Mouse (Mus musculus) left cerebral cortex, adult 2 months (tissue): ENCODE measurements around the gene Klk13. TPM values are rescaled to one million over a fixed set of nuclear protein-coding genes. Genes with fewer than 3 reads are reported as not detected.
"Not testable (repeated sequence)": the region's sequence is repeated elsewhere in the genome, so short reads cannot be mapped to it uniquely, and the experiment has no call there.

Experiments
- DNase-seq, 2 experiments: peaks; one replicate each; pipeline ENCODE4 v3.0.0; 2021 to 2022; ENCODE audit warnings: low spot score in 2 of 2, mixed read lengths in 1 of 2; ENCODE audit errors: extremely low spot score in 1 of 2
- H3K27ac ChIP-seq: fragments of 200-600 bp; 2 replicates; pipeline ENCODE4 v1.8.1; 2022
- H3K4me3 ChIP-seq: fragments of 200-600 bp; 2 replicates; pipeline ENCODE4 v1.8.1; 2022
- CTCF ChIP-seq: fragments of 200-600 bp; IDR thresholded peaks from 2 replicates; pipeline ENCODE4 v1.8.1; 2022; ENCODE audit warnings: antibody characterized with exemption, mild to moderate bottlenecking, moderate library complexity
- intact Hi-C: fragments of 180-260 bp; cut with DNase I; formaldehyde crosslinking; loops from one replicate; pipeline ENCODE4 v1.15.1; 2025
- long read RNA-seq, 2 experiments: library from polyadenylated mRNA; stranded (forward); transcript quantifications; one replicate each; pipeline ENCODE4 v2.0.0; 2021; ENCODE audit warnings: borderline mapping rate in 2 of 2
- total RNA-seq, 2 experiments: library from RNA; stranded (reverse); gene quantifications; 2 replicates each; pipeline ENCODE4 v1.2.3; 2021

Gene Klk13
- total RNA-seq, result not detected
- long read RNA-seq, experiment 1, result 0 reads
- long read RNA-seq, experiment 2, result 0 reads

DNA sequence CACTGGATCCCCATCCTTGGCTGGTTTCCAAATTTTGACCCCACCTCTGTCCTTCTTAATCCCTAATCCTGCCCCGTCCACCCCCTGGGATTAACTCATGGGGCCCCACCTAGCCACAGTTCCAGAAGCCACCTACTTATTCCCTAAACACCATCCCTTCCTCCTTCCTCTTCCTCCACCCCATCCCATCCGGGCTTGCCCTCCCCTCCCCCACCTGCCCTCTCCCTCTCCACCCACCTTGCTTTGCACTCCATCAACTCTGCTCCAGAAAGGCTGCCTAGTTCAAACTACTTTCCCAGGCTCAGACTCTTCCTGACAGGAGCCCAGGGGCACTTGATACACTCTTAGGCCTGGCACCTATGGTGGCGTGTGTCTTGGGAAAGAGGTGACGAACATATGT, at the start of gene Klk13:
Gene Klk13, plus strand, starts transcription at position 301 of the 400 bp plus-strand sequence.
- TF ChIP-seq CTCF, result no peak
- no peak within 1 kb of the TSS for H3K4me3 ChIP-seq
- H3K27ac ChIP-seq, result no peak within 1 kb of the TSS
- intact Hi-C loops, result no loop called here
- no peak for DNase-seq

DNA sequence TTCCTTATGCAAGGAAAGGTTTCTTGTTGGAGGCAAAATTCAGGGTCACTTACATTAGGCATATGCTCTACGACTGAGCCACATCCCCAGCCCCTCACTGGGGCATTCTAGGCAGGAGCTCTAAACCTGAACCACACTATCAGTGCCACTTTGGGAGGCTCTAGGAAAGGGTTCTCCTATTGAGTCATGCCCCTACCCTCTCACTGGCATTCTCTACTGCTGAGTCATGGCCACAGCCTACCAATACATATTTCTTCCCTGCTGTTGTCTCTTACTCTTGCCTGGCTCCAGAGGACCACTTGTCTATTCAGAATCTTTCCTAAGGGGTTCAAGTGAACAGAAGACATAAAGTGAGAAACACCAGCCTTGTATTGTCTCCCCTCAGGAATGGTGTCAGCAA, 49.6 kb upstream of the Klk13 start:
- H3K4me3 ChIP-seq, result no peak overlapping the region
- no peak for TF ChIP-seq CTCF
- intact Hi-C loops, result no loop called here
- no peak overlapping the region for H3K27ac ChIP-seq
- DNase-seq, result no peak

DNA sequence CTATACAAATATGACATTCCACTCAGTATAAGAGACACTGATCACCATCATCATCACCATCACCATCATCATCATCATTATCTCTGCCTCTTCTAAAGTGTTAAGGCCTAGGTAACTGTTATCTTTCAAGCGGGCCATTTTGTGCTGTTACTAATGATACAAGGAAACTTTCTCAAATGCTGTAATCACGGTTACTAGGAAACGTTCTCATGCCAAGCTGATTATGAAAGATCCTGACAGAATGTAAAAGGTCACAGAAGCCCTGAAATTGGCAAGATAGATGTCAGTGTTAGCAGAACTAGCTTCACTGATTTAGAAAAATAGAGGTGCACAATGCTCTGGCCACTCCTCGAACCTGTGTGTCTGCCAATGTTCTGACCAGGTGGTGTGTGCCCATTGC, 45.1 kb upstream of the Klk13 start:
- DNase-seq, H3K27ac ChIP-seq, H3K4me3 ChIP-seq: not testable (repeated sequence)
- intact Hi-C loops, result loop anchor here (5.0 kb wide), 1 partner anchor 60 kb away; the partner anchor contains the start of gene Zfp819

DNA sequence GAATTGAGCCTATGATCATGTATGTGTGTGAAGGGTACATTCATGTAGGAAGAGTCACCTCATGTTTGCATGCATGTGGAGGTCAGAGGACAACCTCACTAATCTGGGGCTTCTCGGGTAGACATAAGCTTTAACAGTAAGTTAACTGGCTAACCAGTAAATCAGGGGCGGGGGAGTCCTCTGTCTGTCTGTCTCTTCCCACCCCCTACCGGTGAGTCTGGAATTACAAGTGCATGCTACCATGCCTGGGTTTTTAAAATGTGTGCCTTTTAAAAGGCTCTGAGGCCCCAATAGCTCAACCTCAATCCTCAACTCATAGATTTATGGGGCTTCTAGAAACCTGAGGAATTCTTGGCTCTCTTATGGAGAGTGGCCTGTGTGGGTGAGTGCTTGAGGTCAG, 43.8 kb upstream of the Klk13 start:
- TF ChIP-seq CTCF, result peak; percentile 15; the same call in 1 of the 2 replicates
- intact Hi-C loops, result loop anchor here (5.0 kb wide), 1 partner anchor 61 kb away; the partner anchor contains the start of gene Zfp819
- DNase-seq, result no peak
- no peak overlapping the region for H3K27ac ChIP-seq
- H3K4me3 ChIP-seq, result no peak overlapping the region

DNA sequence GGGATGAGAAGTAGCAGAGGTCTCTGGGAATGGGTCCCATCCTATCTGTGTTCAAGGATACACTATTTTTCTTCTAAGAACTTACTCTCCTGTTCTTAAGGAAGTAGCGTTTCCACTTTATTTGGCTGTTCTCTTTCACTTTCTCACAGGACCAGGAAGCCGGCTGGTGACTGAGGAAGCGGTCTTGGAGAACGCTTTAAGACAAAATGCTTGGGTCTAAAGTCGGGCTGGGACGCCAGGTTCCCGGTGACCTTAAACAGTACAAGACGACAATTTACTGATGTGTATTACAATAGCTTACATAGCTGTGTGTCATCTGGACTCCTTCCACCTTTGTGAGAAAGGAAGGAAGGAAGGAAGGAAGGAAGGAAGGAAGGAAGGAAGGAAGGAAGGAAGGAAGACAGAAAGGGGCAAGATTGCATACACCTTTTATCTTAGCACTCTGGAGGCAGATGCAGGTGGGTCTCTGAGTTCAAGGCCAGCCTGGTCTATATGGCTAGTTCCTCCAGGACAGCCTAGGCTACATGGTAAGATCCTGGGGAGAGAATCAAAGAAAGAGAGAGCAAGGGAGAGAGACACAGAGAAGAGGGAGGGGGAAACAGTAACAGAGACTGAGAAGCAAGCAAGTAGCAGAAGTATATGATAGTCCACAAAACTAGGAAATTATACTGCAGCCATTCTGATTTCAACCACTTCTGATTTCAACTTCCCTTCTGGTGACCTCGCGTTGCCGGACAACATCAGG, 41.1 kb upstream of the Klk13 start:
- TF ChIP-seq CTCF, result no peak
- peak overlapping the region; percentile 73 for H3K27ac ChIP-seq
- DNase-seq, result no peak
- intact Hi-C loops, result loop anchor here (1.0 to 10.0 kb wide), 4 partner anchors 92 to 386 kb away; partner anchors contain the start of genes Cldnd2, Etfb, Gm45233 and Zfp715
- H3K4me3 ChIP-seq, result peak overlapping the region; percentile 70

DNA sequence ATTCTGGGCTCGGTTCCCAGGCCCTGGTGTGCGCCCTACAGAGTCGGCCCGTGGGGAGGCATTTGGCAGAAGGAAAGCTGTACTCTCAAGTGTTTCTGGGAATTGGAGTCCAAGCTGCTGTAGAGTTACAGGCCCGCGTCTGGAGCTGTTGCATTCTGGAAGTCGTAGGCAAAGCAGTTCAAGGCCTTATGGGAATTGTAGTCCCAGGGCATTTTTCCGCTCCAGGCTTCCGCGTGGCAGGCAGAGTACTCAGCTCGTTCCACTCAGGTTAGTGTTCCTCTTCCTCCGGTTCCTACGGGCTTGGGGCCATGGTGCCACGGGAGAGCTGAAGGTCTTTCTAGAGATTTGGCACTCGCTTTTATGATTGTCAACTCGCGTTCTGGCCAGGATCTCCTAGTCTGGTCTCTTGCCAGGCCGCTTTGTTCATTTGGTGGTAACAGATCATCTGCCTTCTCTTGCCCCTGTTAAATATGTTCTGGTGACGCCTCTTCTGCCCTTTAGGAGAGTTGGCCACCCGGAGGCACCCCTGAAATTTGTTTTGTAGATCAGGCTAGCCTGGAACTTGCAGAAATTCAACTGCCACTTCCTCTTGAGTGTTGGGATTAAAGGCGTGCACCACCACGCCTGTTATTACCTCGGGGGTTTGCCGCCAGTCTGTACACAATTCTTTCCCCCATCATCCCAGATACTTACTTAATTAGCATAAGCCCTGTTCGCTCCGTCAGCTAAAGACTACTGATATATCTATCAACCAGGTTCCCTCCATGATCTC, 40.4 kb upstream of the Klk13 start, which contains the start of gene Ctu1:
Gene Ctu1, plus strand, starts transcription at position 208 of the 772 bp plus-strand sequence.
- peak within 1 kb of the TSS; percentile 70 for H3K4me3 ChIP-seq
- H3K27ac ChIP-seq, result peak within 1 kb of the TSS; percentile 73
- intact Hi-C loops, result loop anchor here (1.0 to 10.0 kb wide), 4 partner anchors 93 to 387 kb away; partner anchors contain the start of genes Cldnd2, Etfb, Gm45233 and Zfp715
- DNase-seq, result peak; percentile 83 to 90
- no peak for TF ChIP-seq CTCF

DNA sequence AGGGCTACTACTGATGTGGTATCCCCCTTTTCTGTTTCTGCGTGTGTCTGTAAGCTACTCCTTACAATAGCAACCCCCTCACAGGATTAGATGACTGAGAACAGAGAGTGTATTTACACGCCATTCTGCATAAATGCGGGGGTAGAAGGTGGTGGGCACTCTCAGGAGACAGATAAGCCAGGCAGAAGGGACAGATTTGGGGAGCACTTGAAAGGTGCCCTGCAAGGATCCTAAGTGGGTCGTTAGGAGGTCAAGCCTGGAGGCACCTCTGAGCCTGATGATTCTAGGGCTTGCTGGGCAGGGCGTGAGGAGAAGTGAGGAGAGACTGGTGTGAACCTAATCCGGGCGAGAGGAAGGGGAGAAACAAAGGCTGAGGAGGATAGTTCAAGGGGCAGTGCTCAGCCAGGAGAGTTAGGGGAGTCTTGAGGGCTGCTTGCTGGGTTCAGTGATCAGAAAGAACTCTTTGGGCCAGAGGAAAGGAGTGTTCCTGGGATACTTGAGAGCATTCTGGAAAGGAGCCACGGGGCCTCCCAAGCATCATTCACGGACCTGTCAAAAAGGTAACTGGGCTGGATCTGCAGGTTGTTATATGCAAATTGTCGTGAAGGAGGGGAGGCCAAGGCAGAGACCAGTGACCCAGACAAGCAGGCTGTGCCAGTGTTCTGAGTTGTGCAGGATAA, 39.6 kb upstream of the Klk13 start:
- TF ChIP-seq CTCF, result no peak
- Histone ChIP-seq H3K4me3 (peak overlapping the region; percentile 70), H3K27ac (no peak overlapping the region)
- intact Hi-C loops, result loop anchor here (10.0 kb wide), 3 partner anchors 228 to 388 kb away; partner anchors contain the start of genes Cldnd2, Etfb, Gm45233 and Zfp715
- DNase-seq, result no peak

DNA sequence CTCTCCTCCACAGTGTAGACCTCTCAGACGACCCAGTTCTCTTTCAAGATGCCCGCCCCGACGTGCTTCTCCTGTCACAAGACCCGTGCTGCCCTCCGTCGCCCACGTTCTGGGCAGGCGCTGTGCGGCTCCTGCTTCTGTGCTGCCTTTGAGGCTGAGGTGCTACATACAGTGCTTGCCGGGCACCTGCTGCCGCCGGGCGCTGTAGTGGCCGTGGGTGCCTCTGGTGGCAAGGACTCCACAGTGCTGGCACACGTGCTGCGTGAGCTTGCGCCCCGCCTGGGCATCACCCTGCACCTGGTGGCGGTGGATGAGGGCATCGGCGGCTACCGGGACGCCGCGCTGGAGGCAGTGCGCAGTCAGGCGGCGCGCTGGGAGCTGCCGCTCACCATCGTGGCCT, 37.3 kb upstream of the Klk13 start:
- intact Hi-C loops, result loop anchor here (10.0 kb wide), 3 partner anchors 230 to 390 kb away; partner anchors contain the start of genes Cldnd2, Etfb, Gm45233 and Zfp715
- no peak for TF ChIP-seq CTCF

DNA sequence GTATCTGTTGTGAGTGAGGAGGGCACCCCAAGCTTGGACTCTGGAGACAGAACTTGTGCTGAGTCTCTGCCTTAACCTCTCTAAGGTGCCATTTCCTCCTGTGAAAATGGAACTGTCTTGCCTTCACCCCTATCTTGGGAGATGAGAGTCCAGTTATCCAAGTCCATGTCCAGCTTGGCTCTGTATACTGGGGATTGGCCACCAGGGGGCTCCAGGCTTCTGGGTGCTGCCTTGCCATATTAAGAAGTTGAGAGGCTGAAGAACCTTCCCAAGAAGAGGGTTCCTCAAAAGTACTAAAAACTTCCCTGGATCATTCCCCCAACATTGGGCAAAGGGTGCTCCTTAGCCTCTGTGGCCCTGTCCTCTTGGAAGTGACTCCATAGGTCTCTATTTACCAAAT, 33.9 kb upstream of the Klk13 start:
- H3K27ac ChIP-seq, result no peak overlapping the region
- no peak overlapping the region for H3K4me3 ChIP-seq
- TF ChIP-seq CTCF, result peak; percentile 74
- intact Hi-C loops, result loop anchor here (10.0 kb wide), 3 partner anchors 234 to 394 kb away; partner anchors contain the start of genes Cldnd2, Etfb, Gm45233 and Zfp715
- DNase-seq, result peak; percentile 34 to 49

More for the DNA sequence above, 37.3 kb upstream of the Klk13 start:
- Histone ChIP-seq H3K4me3 (no peak overlapping the region), H3K27ac (no peak overlapping the region)
- DNase-seq, result no peak

DNA sequence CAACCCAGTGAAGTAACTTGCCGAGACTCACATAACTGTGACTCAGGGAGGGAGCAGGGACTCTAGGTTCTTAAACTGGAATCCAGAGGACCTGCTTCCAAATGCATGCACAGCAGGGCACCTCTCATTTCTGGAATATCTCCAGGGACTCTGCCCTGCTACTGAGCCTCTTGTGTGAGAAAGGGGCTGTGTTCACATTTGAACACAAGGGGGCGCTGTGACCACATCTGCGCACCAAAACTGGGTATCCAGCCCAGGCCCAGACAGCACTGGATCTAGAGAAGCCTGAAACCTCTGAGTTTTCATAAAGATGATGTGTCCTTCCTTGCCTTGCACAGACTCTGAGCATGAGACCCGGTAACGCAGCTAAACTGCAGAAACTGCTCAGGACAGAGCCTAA, 31.4 kb upstream of the Klk13 start:
- intact Hi-C loops, result loop anchor here (1.0 to 5.0 kb wide), 3 partner anchors 86 to 214 kb away; partner anchors contain the start of genes Klk10 and Klk12
- no peak overlapping the region for H3K27ac ChIP-seq
- peak; percentile 86 for TF ChIP-seq CTCF
- DNase-seq, result peak; percentile 62 to 66
- no peak overlapping the region for H3K4me3 ChIP-seq

DNA sequence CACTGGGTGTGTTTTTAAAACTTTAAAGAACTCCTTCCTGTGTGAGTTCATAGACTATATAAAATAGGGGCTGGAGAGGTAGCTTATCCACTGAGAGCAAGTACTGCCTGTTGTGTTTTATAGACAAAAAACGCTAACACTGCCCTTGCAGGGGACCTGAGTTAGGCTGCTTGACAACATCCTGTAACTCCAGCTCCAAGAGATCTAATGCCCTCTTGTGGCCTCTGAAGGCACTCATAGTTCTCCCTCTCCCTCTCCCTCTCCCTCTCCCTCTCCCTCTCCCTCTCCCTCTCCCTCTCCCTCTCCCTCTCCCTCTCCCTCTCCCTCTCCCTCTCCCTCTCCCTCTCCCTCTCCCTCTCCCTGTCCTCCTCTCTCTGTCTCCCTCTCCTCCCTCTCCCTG, 29.9 kb upstream of the Klk13 start:
- H3K27ac ChIP-seq, DNase-seq, H3K4me3 ChIP-seq: not testable (repeated sequence)
- intact Hi-C loops, result loop anchor here (5.0 kb wide), 2 partner anchors 85 to 100 kb away; partner anchors contain the start of genes Klk10 and Klk12
- TF ChIP-seq CTCF, result peak; percentile 14
